Comparison of ENCODE assay signal across 24 mouse cellular contexts in the genomic region with DNA sequence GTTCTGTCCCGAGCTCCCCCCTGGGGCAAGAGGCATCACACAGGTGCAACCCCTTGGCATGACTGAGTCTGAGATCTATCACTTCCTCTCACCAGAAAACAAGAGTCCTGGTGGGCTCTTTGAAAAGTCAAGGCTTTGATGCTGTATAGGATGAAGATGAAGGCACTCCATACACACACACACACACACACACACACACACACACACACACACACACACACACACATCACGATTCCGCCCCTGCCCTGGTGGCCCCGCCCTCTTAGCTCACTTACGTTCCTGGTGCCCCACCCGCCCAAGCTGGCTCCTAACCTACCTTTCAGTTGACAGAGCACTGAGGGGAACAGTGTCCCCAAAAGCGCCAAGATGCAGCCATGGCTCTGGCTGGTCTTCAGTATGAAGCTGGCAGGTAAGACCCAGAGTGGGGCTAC. TPM values are rescaled to one million over a fixed set of nuclear protein-coding genes. Genes with fewer than 3 reads are reported as not detected.
A peak's percentile ranks its signal among the peaks of the same experiment; 100 is the strongest.
DNase-seq lines count a peak whose midpoint lies in the region; ATAC-seq lines count a peak whose summit lies in the region.
"Had no signal": no experiment of that assay in that cellular context is flagged by ENCODE, and none has a peak within 500 bp of the region (broad histone marks: within the 10 kb centered on the region; RNA-seq: fewer than 3 reads in every experiment).

A gene (plus strand): TSS at position 298 of the 431 bp plus-strand sequence.

- H3K4me2 ChIP-seq in heart, embryonic 16.5 days (ENCODE audit: low read depth, low read length): no peak within 1 kb of the TSS
- H3K4me2 ChIP-seq: forebrain, embryonic 15.5 days; heart, embryonic 15.5 days; hindbrain, embryonic 13.5 days; limb, embryonic 13.5 days; liver, embryonic 15.5 days; neural tube, embryonic 13.5 days had no signal

- H3K4me3 ChIP-seq in heart, embryonic 16.5 days (ENCODE audit: low read length): no peak within 1 kb of the TSS
- no peak within 1 kb of the TSS for H3K4me3 ChIP-seq in limb, embryonic 10.5 days
- H3K4me3 ChIP-seq: forebrain, embryonic 15.5 days; heart, embryonic 15.5 days; hindbrain, embryonic 13.5 days; limb, embryonic 13.5 days; liver, embryonic 15.5 days; neural tube, embryonic 13.5 days had no signal

- H3K4me1 ChIP-seq in heart, embryonic 16.5 days (ENCODE audit: control insufficient read depth, insufficient read depth, low read length): no peaks in the 10 kb centered on the region
- H3K4me1 ChIP-seq in limb, embryonic 10.5 days: no peaks in the 10 kb centered on the region
- H3K4me1 ChIP-seq: forebrain, embryonic 15.5 days; heart, embryonic 15.5 days; hindbrain, embryonic 13.5 days; limb, embryonic 13.5 days; liver, embryonic 15.5 days; neural tube, embryonic 13.5 days had no signal

- DNase-seq in heart, adult 18-20 months: no peak
- peak; percentile 92 to 95 for DNase-seq in thymus, postnatal 10 days (ENCODE audit: low spot score in 2 of 2)
- DNase-seq in urinary bladder, postnatal 10 days (ENCODE audit: low spot score): no peak
- no peak for DNase-seq in adrenal gland, postnatal 25 days
- DNase-seq in limb, embryonic 10.5 days (ENCODE audit: low spot score): no peak
- DNase-seq: adrenal gland, adult 8-10 months; cerebellum, adult 11-12 months; cerebellum, postnatal 25 days; right cerebral cortex, postnatal 4 days had no signal

- 80% methylated on average over 7 of the region's 7 CpGs for WGBS in heart, embryonic 16.5 days
- WGBS in limb, embryonic 10.5 days: 89% methylated on average over 7 of the region's 7 CpGs

- ATAC-seq in heart, embryonic 16.5 days (replicated peaks; ENCODE audit: extremely low read depth, insufficient read depth, low FRiP score): peak; percentile 41
- peak; percentile 74 for ATAC-seq in CD4-positive, CD25-positive, alpha-beta regulatory T cell, adult 4 months
- ATAC-seq in inflammation-experienced regulatory T-cells, adult 6 months: peak; percentile 68
- ATAC-seq: forebrain, embryonic 15.5 days; intestine, embryonic 16.5 days had no signal

- no peaks in the 10 kb centered on the region for H3K36me3 ChIP-seq in heart, embryonic 16.5 days (ENCODE audit: control insufficient read depth, insufficient read depth)
- H3K36me3 ChIP-seq in limb, embryonic 10.5 days: no peaks in the 10 kb centered on the region
- H3K36me3 ChIP-seq: forebrain, embryonic 15.5 days; G1E; heart, embryonic 15.5 days; hindbrain, embryonic 13.5 days; limb, embryonic 13.5 days; liver, embryonic 15.5 days; neural tube, embryonic 13.5 days had no signal

- no peak within 1 kb of the TSS for H3K9ac ChIP-seq in heart, embryonic 16.5 days (ENCODE audit: low read length)
- H3K9ac ChIP-seq: forebrain, embryonic 15.5 days; heart, embryonic 15.5 days; hindbrain, embryonic 13.5 days; limb, embryonic 13.5 days; liver, embryonic 15.5 days; neural tube, embryonic 13.5 days had no signal

- no peaks in the 10 kb centered on the region for H3K9me3 ChIP-seq in heart, embryonic 16.5 days (replicated peaks; ENCODE audit: control insufficient read depth, low read length)
- H3K9me3 ChIP-seq in limb, embryonic 10.5 days (replicated peaks): no peaks in the 10 kb centered on the region
- H3K9me3 ChIP-seq: forebrain, embryonic 15.5 days; G1E; heart, embryonic 15.5 days; hindbrain, embryonic 13.5 days; limb, embryonic 13.5 days; liver, embryonic 15.5 days; neural tube, embryonic 13.5 days had no signal

- no peaks in the 10 kb centered on the region for H3K27me3 ChIP-seq in heart, embryonic 16.5 days (ENCODE audit: control insufficient read depth, insufficient read depth, low read length)
- H3K27me3 ChIP-seq in limb, embryonic 10.5 days (ENCODE audit: low read depth, poor library complexity, severe bottlenecking): no peaks in the 10 kb centered on the region
- H3K27me3 ChIP-seq: forebrain, embryonic 15.5 days; heart, embryonic 15.5 days; hindbrain, embryonic 13.5 days; limb, embryonic 13.5 days; liver, embryonic 15.5 days; neural tube, embryonic 13.5 days had no signal

- H3K27ac ChIP-seq in heart, embryonic 16.5 days (ENCODE audit: low read length): no peak within 1 kb of the TSS
- H3K27ac ChIP-seq in limb, embryonic 10.5 days: no peak within 1 kb of the TSS
- H3K27ac ChIP-seq: forebrain, embryonic 15.5 days; heart, embryonic 15.5 days; hindbrain, embryonic 13.5 days; kidney, postnatal 0 days; limb, embryonic 13.5 days; liver, embryonic 15.5 days; neural tube, embryonic 13.5 days had no signal

RNA-seq across cellular contexts. Expression of the gene that starts here (rescaled TPM):
- 3.0 and 17.6 TPM in 2 replicates for polyA plus RNA-seq in heart, embryonic 16.5 days (2015; fragmentation: Nextera tagmentation; extraction: Ambion mirVana)
- 1 to 10 TPM in 1 of 2 experiments, not detected in 1; 1.8 TPM for total RNA-seq in heart, adult 18-20 months (2021)
- polyA plus RNA-seq in CD4-positive, CD25-positive, alpha-beta regulatory T cell, adult 4 months (2017; shearing (Covaris generic)): 10 to 100 TPM; 18.6 to 19.3 TPM
- 10 to 100 TPM; 14.4 to 15.4 (median 15.0) TPM for polyA plus RNA-seq in inflammation-experienced regulatory T-cells, adult 6 months (2017; shearing (Covaris generic))
- not detected in 2 replicates for total RNA-seq in adrenal gland, postnatal 25 days (2021)
- polyA plus RNA-seq in limb, embryonic 10.5 days (2016; fragmentation: Nextera tagmentation; extraction: Ambion mirVana): 0.19 TPM in 1 of 2 replicates, not detected in the other
- total RNA-seq: granulocyte monocyte progenitor cell, adult 5-6 weeks; layer of hippocampus, adult 8-10 months; left cerebral cortex, adult 8-10 months had no signal
- polyA plus RNA-seq: forebrain, embryonic 15.5 days; G1E; heart, embryonic 15.5 days; intestine, embryonic 16.5 days; limb, embryonic 13.5 days; liver, embryonic 15.5 days; neural tube, embryonic 13.5 days had no signal

Comparison
In these comparisons a context has a peak if more than half of its experiments do, and no peak if none do; other contexts are left out.
1. DNase-seq: peak in thymus, postnatal 10 days (2 of 2); none in heart, adult 18-20 months (0 of 2), urinary bladder, postnatal 10 days (single experiment), adrenal gland, postnatal 25 days (single experiment) and limb, embryonic 10.5 days (single experiment).
2. Peak in every context shown above with its lines, with median percentiles within 50 percentile points of each other: ATAC-seq.